Mouse (Mus musculus) heart, embryonic 11.5 days (tissue): ENCODE measurements around the gene Art4. TPM values are rescaled to one million over a fixed set of nuclear protein-coding genes. Genes with fewer than 3 reads are reported as not detected.

Experiments used
- ATAC-seq: fragments of 200-750 bp; cut with Nextera tagmentation; replicated peaks from 2 replicates; pipeline ENCODE4 v1.8.0; 2017; ENCODE audit warnings: moderate library complexity; ENCODE audit not compliant: insufficient number of reproducible peaks, low FRiP score, low TSS enrichment
- H3K27ac ChIP-seq: fragments of 300-500 bp; sonication (generic); 2 replicates; pipeline ENCODE4 v1.5.1; 2014; ENCODE audit warnings: mild to moderate bottlenecking, low read depth, low read length
- H3K27me3 ChIP-seq: fragments of 300-500 bp; sonication (generic); 2 replicates; pipeline ENCODE4 v1.6.1; 2014; ENCODE audit warnings: mild to moderate bottlenecking, low read length, mixed read lengths; ENCODE audit not compliant: control insufficient read depth, insufficient read depth
- H3K36me3 ChIP-seq: fragments of 300-500 bp; sonication (generic); 2 replicates; pipeline ENCODE4 v1.6.1; 2014; ENCODE audit warnings: mild to moderate bottlenecking, low read length, moderate library complexity, mixed read lengths; ENCODE audit not compliant: control insufficient read depth, insufficient read depth
- H3K4me1 ChIP-seq: fragments of 300-500 bp; sonication (generic); 2 replicates; pipeline ENCODE4 v1.6.1; 2014; ENCODE audit warnings: low read length; ENCODE audit not compliant: control insufficient read depth, insufficient read depth
- H3K4me2 ChIP-seq: fragments of 300-500 bp; sonication (generic); 2 replicates; pipeline ENCODE4 v1.6.1; 2014; ENCODE audit warnings: mild to moderate bottlenecking, moderate library complexity
- H3K4me3 ChIP-seq: fragments of 300-500 bp; sonication (generic); 2 replicates; pipeline ENCODE4 v1.5.1; 2014; ENCODE audit warnings: low read depth, low read length
- H3K9ac ChIP-seq: fragments of 300-500 bp; sonication (generic); 2 replicates; pipeline ENCODE4 v1.6.1; 2014; ENCODE audit warnings: mild to moderate bottlenecking, low read depth, low read length, moderate library complexity
- H3K9me3 ChIP-seq: fragments of 300-500 bp; sonication (generic); replicated peaks from 2 replicates; pipeline ENCODE4 v1.6.1; 2016; ENCODE audit warnings: low read length; ENCODE audit not compliant: control insufficient read depth
- WGBS: fragments of 180-500 bp; shearing (Covaris S2); extraction: QIAGEN DNeasy Blood & Tissue Kit; methylation state at CpG from one replicate; pipeline ENCODE4 v1.1.7; 2014; ENCODE audit not compliant: insufficient replicate concordance; 5-methylcytosine and 5-hydroxymethylcytosine counted together
- polyA plus RNA-seq: library from polyadenylated mRNA; unstranded; fragments of >200 nt; fragmentation: Nextera tagmentation; extraction: Ambion mirVana; gene quantifications from 2 replicates; pipeline ENCODE4 v1.2.1, GENCODE M21; 2014

Art4 gene
- polyA plus RNA-seq, 1 experiment from 2014 or later = 13.2 TPM

- H3K27me3 ChIP-seq = no peaks in the 10 kb centered on the region
- H3K36me3 ChIP-seq = peaks cover 13% of the 10 kb centered on the region
- peak within 1 kb of the TSS; percentile 85 for H3K27ac ChIP-seq
- peak within 1 kb of the TSS; percentile 93 for H3K9ac ChIP-seq
- no peaks in the 10 kb centered on the region for H3K9me3 ChIP-seq
- H3K4me2 ChIP-seq = peak within 1 kb of the TSS; percentile 88
- H3K4me1 ChIP-seq = peaks cover 6% of the 10 kb centered on the region
- ATAC-seq = peak; percentile 100
- WGBS = under 1% methylated on average over 45 of the region's 45 CpGs
- H3K4me3 ChIP-seq = peak within 1 kb of the TSS; percentile 100
These were observed 29.5 kb downstream of the Art4 start, which contains the start of gene Wbp11 for GRCm38 (mm10) chr6:136827881-136828561. Wbp11 (minus strand) TSS chr6:136828233.

GRCm38 (mm10) chr6:136827516-136827880 is 30.0 kb downstream of the Art4 start, which contains the start of gene BC049715:
BC049715 (plus strand) TSS chr6:136827626.
- H3K4me1 ChIP-seq = peaks cover 6% of the 10 kb centered on the region
- peak within 1 kb of the TSS; percentile 93 for H3K9ac ChIP-seq
- peak within 1 kb of the TSS; percentile 85 for H3K27ac ChIP-seq
- no peaks in the 10 kb centered on the region for H3K27me3 ChIP-seq
- peak within 1 kb of the TSS; percentile 88 for H3K4me2 ChIP-seq
- peaks cover 18% of the 10 kb centered on the region for H3K36me3 ChIP-seq
- ATAC-seq = peak; percentile 28; the same call in 1 of the 2 replicates
- WGBS = under 1% methylated on average over 34 of the region's 34 CpGs
- H3K9me3 ChIP-seq = no peaks in the 10 kb centered on the region
- H3K4me3 ChIP-seq = peak within 1 kb of the TSS; percentile 100

GRCm38 (mm10) chr6:136827116-136827515 is 30.4 kb downstream of the Art4 start:
- Histone ChIP-seq H3K4me3 (peak overlapping the region; percentile 100), H3K4me1 (peaks cover 6% of the 10 kb centered on the region), H3K9ac (peak overlapping the region; percentile 93), H3K9me3 (no peaks in the 10 kb centered on the region), H3K27ac (peak overlapping the region; percentile 85), H3K36me3 (peaks cover 20% of the 10 kb centered on the region), H3K27me3 (no peaks in the 10 kb centered on the region), H3K4me2 (peak overlapping the region; percentile 88)
- ATAC-seq = no peak
- WGBS = 13% methylated on average over 7 of the region's 7 CpGs

- Histone ChIP-seq H3K27me3 (no peaks in the 10 kb centered on the region), H3K27ac (no peak overlapping the region), H3K9ac (no peak overlapping the region), H3K4me2 (no peak overlapping the region), H3K9me3 (no peaks in the 10 kb centered on the region), H3K36me3 (peaks cover 39% of the 10 kb centered on the region), H3K4me3 (no peak overlapping the region), H3K4me1 (peaks cover 8% of the 10 kb centered on the region)
- ATAC-seq = no peak
- WGBS = 93% methylated on average over 8 of the region's 8 CpGs
These were observed 32.5 kb downstream of the Art4 start for GRCm38 (mm10) chr6:136824987-136825386.

DNA sequence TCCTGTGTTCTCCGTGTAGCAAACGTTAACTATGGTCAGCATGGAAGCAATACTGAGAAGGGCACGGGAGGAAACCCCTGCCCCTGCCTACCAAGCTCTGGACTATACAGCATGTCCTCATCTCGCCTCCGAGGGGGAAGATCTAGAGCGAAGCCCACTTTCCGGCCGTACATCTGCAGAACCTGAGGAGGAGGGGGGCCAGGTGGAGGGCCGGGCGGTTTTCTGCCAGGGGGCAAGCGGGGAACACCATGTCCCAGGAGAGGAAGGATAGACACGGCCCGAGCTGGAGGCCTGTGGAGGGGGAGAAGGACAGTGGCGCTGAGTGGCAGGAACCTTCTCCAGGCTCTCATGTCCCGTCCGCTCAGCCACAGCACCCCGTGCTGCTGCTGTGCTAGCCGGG is 36.4 kb downstream of the Art4 start:
- no peak overlapping the region for H3K4me3 ChIP-seq
- WGBS = 92% methylated on average over 18 of the region's 18 CpGs
- H3K4me2 ChIP-seq = no peak overlapping the region
- H3K36me3 ChIP-seq = peaks cover 65% of the 10 kb centered on the region
- peaks cover 2% of the 10 kb centered on the region; the same call in 1 of the 2 replicates for H3K4me1 ChIP-seq
- no peaks in the 10 kb centered on the region for H3K27me3 ChIP-seq
- no peak overlapping the region for H3K9ac ChIP-seq
- no peak overlapping the region for H3K27ac ChIP-seq
- ATAC-seq = peak; percentile 26; the same call in 1 of the 2 replicates
- no peaks in the 10 kb centered on the region for H3K9me3 ChIP-seq

- Histone ChIP-seq H3K27me3 (no peaks in the 10 kb centered on the region), H3K4me1 (peaks cover 2% of the 10 kb centered on the region; the same call in 1 of the 2 replicates), H3K9me3 (no peaks in the 10 kb centered on the region), H3K4me2 (no peak overlapping the region), H3K27ac (no peak overlapping the region), H3K36me3 (peaks cover 69% of the 10 kb centered on the region), H3K4me3 (no peak overlapping the region), H3K9ac (no peak overlapping the region)
- ATAC-seq = no peak
- 79% methylated on average over 21 of the region's 21 CpGs for WGBS
These were observed 37.2 kb downstream of the Art4 start for GRCm38 (mm10) chr6:136820381-136820780.

GRCm38 (mm10) chr6:136817549-136817948 is 40.0 kb downstream of the Art4 start:
- Histone ChIP-seq H3K4me2 (no peak overlapping the region), H3K27ac (no peak overlapping the region), H3K4me1 (peaks cover 2% of the 10 kb centered on the region; the same call in 1 of the 2 replicates), H3K9me3 (no peaks in the 10 kb centered on the region), H3K9ac (no peak overlapping the region), H3K27me3 (no peaks in the 10 kb centered on the region), H3K4me3 (no peak overlapping the region), H3K36me3 (peaks cover 71% of the 10 kb centered on the region)
- no peak for ATAC-seq
- 95% methylated on average over 3 of the region's 3 CpGs for WGBS

- Histone ChIP-seq H3K4me2 (no peak overlapping the region), H3K27ac (no peak overlapping the region), H3K36me3 (peaks cover 65% of the 10 kb centered on the region), H3K9me3 (no peaks in the 10 kb centered on the region), H3K4me3 (no peak overlapping the region), H3K4me1 (peaks cover 2% of the 10 kb centered on the region; the same call in 1 of the 2 replicates), H3K27me3 (no peaks in the 10 kb centered on the region), H3K9ac (no peak overlapping the region)
- no peak for ATAC-seq
- 92% methylated on average over 21 of the region's 21 CpGs for WGBS
These were observed 40.7 kb downstream of the Art4 start for GRCm38 (mm10) chr6:136816826-136817225.

DNA sequence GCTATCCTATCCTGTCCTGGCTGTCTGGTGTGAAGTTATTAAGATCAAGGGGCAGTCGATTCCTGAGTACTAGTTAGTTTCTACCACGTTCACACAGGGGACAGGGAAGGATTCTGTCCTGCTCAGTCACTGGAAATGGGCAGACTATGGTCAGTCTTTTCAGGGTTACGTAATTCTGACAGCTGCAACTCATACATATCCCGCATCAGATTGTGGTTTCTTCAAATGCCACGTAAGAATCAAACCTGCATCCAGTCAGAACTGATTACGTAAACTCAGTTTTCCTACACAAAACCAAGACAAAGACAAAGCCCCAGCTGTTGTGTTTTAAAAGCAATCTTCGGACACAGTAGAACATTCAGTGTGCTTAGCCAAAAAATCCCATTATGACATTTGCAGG is 42.2 kb downstream of the Art4 start:
- H3K4me1 ChIP-seq = no peaks in the 10 kb centered on the region
- H3K9ac ChIP-seq = no peak overlapping the region
- H3K27me3 ChIP-seq = no peaks in the 10 kb centered on the region
- 97% methylated on average over 7 of the region's 7 CpGs for WGBS
- no peak for ATAC-seq
- no peak overlapping the region for H3K27ac ChIP-seq
- peaks cover 53% of the 10 kb centered on the region for H3K36me3 ChIP-seq
- no peak overlapping the region for H3K4me3 ChIP-seq
- H3K4me2 ChIP-seq = no peak overlapping the region
- no peaks in the 10 kb centered on the region for H3K9me3 ChIP-seq
